In the genomic region with DNA sequence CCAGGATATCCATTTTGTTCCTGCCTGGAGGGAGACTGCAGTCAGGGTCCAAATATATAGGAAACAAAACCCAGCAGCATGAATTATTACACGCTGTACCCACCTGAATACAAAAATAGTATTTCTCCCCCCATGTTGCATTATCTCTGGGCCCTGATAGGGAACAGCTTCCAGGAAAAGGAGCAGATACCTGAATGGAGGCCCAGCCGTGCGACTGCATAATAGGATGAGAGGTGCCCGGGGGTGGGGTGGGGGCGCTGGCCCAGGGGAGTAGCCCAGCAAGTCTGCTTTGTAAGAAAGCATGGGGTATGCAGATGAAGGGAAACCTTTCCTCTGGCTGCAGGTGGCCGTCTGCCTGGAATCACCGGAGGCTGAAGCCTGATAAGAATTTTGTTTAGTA, we compare ENCODE assay signal across 17 mouse cellular contexts.
"Had no signal": no experiment of that assay in that cellular context is flagged by ENCODE, and none has a peak within 500 bp of the region (broad histone marks: within the 10 kb centered on the region; RNA-seq: fewer than 3 reads in every experiment).

No protein-coding gene starts in this region.

- H3K9ac ChIP-seq: liver, embryonic 15.5 days; liver, postnatal 0 days; lung, embryonic 15.5 days; midbrain, embryonic 15.5 days; neural tube, embryonic 12.5 days had no signal

- H3K27ac ChIP-seq: liver, embryonic 15.5 days; lung, embryonic 15.5 days; macrophage; midbrain, embryonic 15.5 days; neural tube, embryonic 12.5 days had no signal

- DNase-seq: liver, postnatal 0 days; lung, adult 2 months; lung, postnatal 14 days; lung, postnatal 36 days; right cerebral cortex, postnatal 25 days; right cerebral cortex, postnatal 4 days; spleen, adult 18-20 months; thymus, adult 18-20 months; thymus, postnatal 14 days; thymus, postnatal 36 days had no signal

- H3K4me2 ChIP-seq: liver, embryonic 15.5 days; lung, embryonic 15.5 days; midbrain, embryonic 15.5 days; neural tube, embryonic 12.5 days had no signal

- H3K4me3 ChIP-seq: liver, embryonic 15.5 days; lung, embryonic 15.5 days; megakaryocyte, embryonic 14.5 days; midbrain, embryonic 15.5 days; neural tube, embryonic 12.5 days had no signal

- H3K27me3 ChIP-seq: liver, embryonic 15.5 days; lung, embryonic 15.5 days; megakaryocyte, embryonic 14.5 days; midbrain, embryonic 15.5 days; neural tube, embryonic 12.5 days had no signal

- ATAC-seq: liver, postnatal 0 days; lung, postnatal 0 days; midbrain, embryonic 15.5 days had no signal

- H3K9me3 ChIP-seq: liver, embryonic 15.5 days; lung, embryonic 15.5 days; megakaryocyte, embryonic 14.5 days; midbrain, embryonic 15.5 days; neural tube, embryonic 12.5 days had no signal

- H3K4me1 ChIP-seq: liver, embryonic 15.5 days; megakaryocyte, embryonic 14.5 days had no signal

- H3K36me3 ChIP-seq: liver, embryonic 15.5 days; lung, embryonic 15.5 days; midbrain, embryonic 15.5 days; neural tube, embryonic 12.5 days had no signal
